ENCODE assay signal across 8 mouse cellular contexts in the genomic region with DNA sequence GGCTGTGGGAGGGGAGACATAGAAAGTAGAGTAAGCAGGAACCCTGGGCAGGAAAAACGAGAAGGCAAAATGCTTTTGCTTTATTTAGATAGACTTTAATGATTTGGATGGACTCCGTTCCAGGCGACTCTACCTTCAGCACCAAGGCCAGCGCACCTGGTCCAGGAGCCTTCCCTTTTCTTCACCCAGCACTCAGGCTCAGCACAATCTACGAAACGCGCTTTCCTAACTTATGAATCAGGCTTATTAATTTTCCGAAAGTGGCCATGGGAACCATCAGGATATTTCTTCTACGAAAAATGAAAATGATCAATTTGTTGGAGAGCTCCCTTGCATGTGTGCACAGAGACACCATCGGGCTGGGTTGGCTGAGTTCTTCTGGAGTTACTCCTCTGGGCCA. TPM values are rescaled to one million over a fixed set of nuclear protein-coding genes. Genes with fewer than 3 reads are reported as not detected.
DNase-seq lines count a peak whose midpoint lies in the region; ATAC-seq and TF ChIP-seq lines count a peak whose summit lies in the region.

No protein-coding gene starts in this region.

- 0 out of 2 replicates have a peak, but pooled peaks cover 7% of the 10 kb centered on the region for H3K4me1 ChIP-seq in forebrain, embryonic 11.5 days (replicated peaks; ENCODE audit: control insufficient read depth, insufficient read depth, low read length)
- peaks cover 21% of the 10 kb centered on the region for H3K4me1 ChIP-seq in forebrain, embryonic 12.5 days
- no peaks in the 10 kb centered on the region for H3K4me1 ChIP-seq in kidney, postnatal 0 days (replicated peaks; ENCODE audit: insufficient read depth, low read length)
- no peaks in the 10 kb centered on the region for H3K4me1 ChIP-seq in stomach, embryonic 14.5 days (ENCODE audit: control insufficient read depth, insufficient read depth, low read length)

- DNase-seq in forebrain, embryonic 11.5 days (ENCODE audit: low spot score), result peak; percentile 80
- DNase-seq in thymus, postnatal 0 days (ENCODE audit: low spot score), result peak; percentile 26
- DNase-seq in thymus, postnatal 10 days (ENCODE audit: low spot score in 2 of 2), result no peak
- DNase-seq in kidney, postnatal 0 days (ENCODE audit: low spot score), result peak; percentile 85
- no peak for DNase-seq in spleen, postnatal 36 days (ENCODE audit: low spot score in 2 of 2)

- H3K27ac ChIP-seq in forebrain, embryonic 11.5 days (ENCODE audit: low read depth, low read length), result no peak overlapping the region
- no peak overlapping the region for H3K27ac ChIP-seq in forebrain, embryonic 12.5 days
- no peak overlapping the region for H3K27ac ChIP-seq in kidney, postnatal 0 days
- H3K27ac ChIP-seq in stomach, embryonic 14.5 days (ENCODE audit: low read length), result no peak overlapping the region

- no peak overlapping the region for H3K4me3 ChIP-seq in forebrain, embryonic 11.5 days (ENCODE audit: low read depth, low read length)
- H3K4me3 ChIP-seq in forebrain, embryonic 12.5 days (replicated peaks), result no peak overlapping the region
- H3K4me3 ChIP-seq in kidney, postnatal 0 days (replicated peaks; ENCODE audit: low read depth, low read length), result no peak overlapping the region
- H3K4me3 ChIP-seq in stomach, embryonic 14.5 days (ENCODE audit: low read depth, low read length), result no peak overlapping the region

- H3K9ac ChIP-seq in forebrain, embryonic 11.5 days (ENCODE audit: low read length), result no peak overlapping the region
- no peak overlapping the region for H3K9ac ChIP-seq in forebrain, embryonic 12.5 days
- no peak overlapping the region for H3K9ac ChIP-seq in kidney, postnatal 0 days (ENCODE audit: low read depth, low read length)
- no peak overlapping the region for H3K9ac ChIP-seq in stomach, embryonic 14.5 days (replicated peaks; ENCODE audit: low read depth, low read length)

- peaks cover 61% of the 10 kb centered on the region for H3K27me3 ChIP-seq in forebrain, embryonic 11.5 days (ENCODE audit: control insufficient read depth, insufficient read depth, low read length)
- peaks cover 87% of the 10 kb centered on the region for H3K27me3 ChIP-seq in forebrain, embryonic 12.5 days
- peaks cover 47% of the 10 kb centered on the region for H3K27me3 ChIP-seq in kidney, postnatal 0 days (ENCODE audit: insufficient read depth, low read length)
- H3K27me3 ChIP-seq in stomach, embryonic 14.5 days (ENCODE audit: control insufficient read depth, insufficient read depth, low read length), result peaks cover 47% of the 10 kb centered on the region

- no peak for ATAC-seq in forebrain, embryonic 11.5 days (replicated peaks; ENCODE audit: low FRiP score)
- no peak for ATAC-seq in forebrain, embryonic 12.5 days (ENCODE audit: low FRiP score)
- ATAC-seq in kidney, postnatal 0 days (replicated peaks; ENCODE audit: low FRiP score, low read depth), result no peak
- 0 out of 2 replicates have a peak, but pooled peaks have one; percentile 66 for ATAC-seq in stomach, embryonic 14.5 days (ENCODE audit: insufficient number of reproducible peaks, insufficient read depth, low FRiP score, low read depth)
- ATAC-seq in erythroid progenitor cell, adult 5-6 weeks (replicated peaks; ENCODE audit: low FRiP score, poor library complexity, severe bottlenecking), result no peak

- TF ChIP-seq CTCF in kidney, postnatal 0 days (IDR thresholded peaks at IDR 0.05; ENCODE audit: low read depth), result no peak

- 4% methylated on average over 10 of the region's 10 CpGs for WGBS in forebrain, embryonic 11.5 days
- 3% methylated on average over 10 of the region's 10 CpGs for WGBS in forebrain, embryonic 12.5 days
- WGBS in kidney, postnatal 0 days, result 3% methylated on average over 10 of the region's 10 CpGs
- WGBS in stomach, embryonic 14.5 days, result 5% methylated on average over 10 of the region's 10 CpGs

- no peaks in the 10 kb centered on the region for H3K36me3 ChIP-seq in forebrain, embryonic 11.5 days (ENCODE audit: control insufficient read depth, insufficient read depth, low read length)
- no peaks in the 10 kb centered on the region for H3K36me3 ChIP-seq in forebrain, embryonic 12.5 days (replicated peaks)
- no peaks in the 10 kb centered on the region for H3K36me3 ChIP-seq in kidney, postnatal 0 days (ENCODE audit: insufficient read depth, low read length)
- no peaks in the 10 kb centered on the region for H3K36me3 ChIP-seq in stomach, embryonic 14.5 days (ENCODE audit: control insufficient read depth, insufficient read depth, low read length)

- no peaks in the 10 kb centered on the region for H3K9me3 ChIP-seq in forebrain, embryonic 11.5 days (ENCODE audit: control insufficient read depth, low read length)
- no peaks in the 10 kb centered on the region; the same call in 1 of the 2 replicates for H3K9me3 ChIP-seq in forebrain, embryonic 12.5 days
- H3K9me3 ChIP-seq in kidney, postnatal 0 days (replicated peaks; ENCODE audit: low read length), result no peaks in the 10 kb centered on the region
- H3K9me3 ChIP-seq in stomach, embryonic 14.5 days (ENCODE audit: control insufficient read depth, low read depth, low read length), result no peaks in the 10 kb centered on the region

- no peak overlapping the region for H3K4me2 ChIP-seq in forebrain, embryonic 11.5 days (ENCODE audit: low read depth, low read length, severe bottlenecking)
- no peak overlapping the region for H3K4me2 ChIP-seq in forebrain, embryonic 12.5 days
- no peak overlapping the region for H3K4me2 ChIP-seq in kidney, postnatal 0 days (ENCODE audit: low read length)
- H3K4me2 ChIP-seq in stomach, embryonic 14.5 days (replicated peaks; ENCODE audit: low read depth, low read length), result no peak overlapping the region

RNA-seq across cellular contexts. Expression of a gene that starts 16.4 kb away (rescaled TPM):
- polyA plus RNA-seq in forebrain, embryonic 11.5 days (2014; fragmentation: Nextera tagmentation; extraction: Ambion mirVana), result 0.17 TPM in 1 of 2 replicates, not detected in the other
- polyA plus RNA-seq in forebrain, embryonic 12.5 days (2016; fragmentation: Nextera tagmentation; extraction: Ambion mirVana), result 0.51 and 0.78 TPM in 2 replicates
- not detected in 2 replicates for polyA plus RNA-seq in thymus, postnatal 0 days (2015; fragmentation: Nextera tagmentation; extraction: Ambion mirVana)
- not detected in 2 replicates for polyA plus RNA-seq in kidney, postnatal 0 days (2015; fragmentation: Nextera tagmentation; extraction: Ambion mirVana)
- polyA plus RNA-seq in stomach, embryonic 14.5 days (2014; fragmentation: Nextera tagmentation; extraction: Ambion mirVana), result 5.5 TPM in 1 of 2 replicates, not detected in the other
- total RNA-seq in erythroid progenitor cell, adult 5-6 weeks (2015; ENCODE audit: low replicate concordance), result not detected in 2 replicates
- total RNA-seq in erythroid progenitor cell, adult 5-6 weeks (2017; ENCODE audit: low replicate concordance), result not detected in 2 replicates

RNA-seq across cellular contexts. Expression of a gene that starts 57.8 kb away (rescaled TPM):
- 10.3 and 12.1 TPM in 2 replicates for polyA plus RNA-seq in forebrain, embryonic 11.5 days (2014; fragmentation: Nextera tagmentation; extraction: Ambion mirVana)
- 10.3 and 11.1 TPM in 2 replicates for polyA plus RNA-seq in forebrain, embryonic 12.5 days (2016; fragmentation: Nextera tagmentation; extraction: Ambion mirVana)
- 29.6 and 30.5 TPM in 2 replicates for polyA plus RNA-seq in thymus, postnatal 0 days (2015; fragmentation: Nextera tagmentation; extraction: Ambion mirVana)
- polyA plus RNA-seq in kidney, postnatal 0 days (2015; fragmentation: Nextera tagmentation; extraction: Ambion mirVana), result 37.8 and 38.0 TPM in 2 replicates
- 22.7 and 27.1 TPM in 2 replicates for polyA plus RNA-seq in stomach, embryonic 14.5 days (2014; fragmentation: Nextera tagmentation; extraction: Ambion mirVana)
- total RNA-seq in erythroid progenitor cell, adult 5-6 weeks (2015; ENCODE audit: low replicate concordance), result 9.4 TPM in 1 of 2 replicates, not detected in the other
- 0.61 and 2.1 TPM in 2 replicates for total RNA-seq in erythroid progenitor cell, adult 5-6 weeks (2017; ENCODE audit: low replicate concordance)

Comparison
In these comparisons a context has a peak if more than half of its experiments do, and no peak if none do; other contexts are left out.
1. DNase-seq: peak in forebrain, embryonic 11.5 days (single experiment), thymus, postnatal 0 days (single experiment) and kidney, postnatal 0 days (single experiment); none in thymus, postnatal 10 days (0 of 2) and spleen, postnatal 36 days (0 of 2).